7 mouse cellular contexts compared by ENCODE assay signal in genomic region chr9:117018741-117019163, GRCm38 (mm10).
DNase-seq lines count a peak whose midpoint lies in the region; ATAC-seq lines count a peak whose summit lies in the region.

No protein-coding gene starts in this region.

- H3K4me2 ChIP-seq in heart, embryonic 13.5 days: no peak overlapping the region
- H3K4me2 ChIP-seq in midbrain, embryonic 13.5 days (replicated peaks): no peak overlapping the region

- H3K9me3 ChIP-seq in heart, embryonic 13.5 days: no peaks in the 10 kb centered on the region
- no peaks in the 10 kb centered on the region for H3K9me3 ChIP-seq in midbrain, embryonic 13.5 days

- no peaks in the 10 kb centered on the region for H3K27me3 ChIP-seq in heart, embryonic 13.5 days (replicated peaks)
- H3K27me3 ChIP-seq in midbrain, embryonic 13.5 days: no peaks in the 10 kb centered on the region

- ATAC-seq in heart, embryonic 13.5 days (ENCODE audit: extremely low read depth, insufficient number of reproducible peaks, low FRiP score, low TSS enrichment): no peak
- ATAC-seq in midbrain, embryonic 13.5 days: no peak
- ATAC-seq in erythroblast, adult 5-6 weeks (replicated peaks; ENCODE audit: low FRiP score, poor library complexity, severe bottlenecking): no peak

- no peak overlapping the region for H3K4me3 ChIP-seq in heart, embryonic 13.5 days
- H3K4me3 ChIP-seq in midbrain, embryonic 13.5 days (replicated peaks): no peak overlapping the region

- DNase-seq in retina, postnatal 1 day: peak; percentile 43
- DNase-seq in retina, embryonic 14.5 days (ENCODE audit: low spot score): no peak
- DNase-seq in kidney, postnatal 25 days: peak; percentile 68 to 84
- DNase-seq in left cerebral cortex, adult 9 months (ENCODE audit: low spot score in 2 of 2): no peak

- no peaks in the 10 kb centered on the region; the same call in 1 of the 2 replicates for H3K36me3 ChIP-seq in heart, embryonic 13.5 days
- no peaks in the 10 kb centered on the region for H3K36me3 ChIP-seq in midbrain, embryonic 13.5 days

- H3K9ac ChIP-seq in heart, embryonic 13.5 days: no peak overlapping the region
- 0 out of 2 replicates have a peak overlapping the region, but pooled peaks have one; percentile 21 for H3K9ac ChIP-seq in midbrain, embryonic 13.5 days (replicated peaks)

- peaks cover 37% of the 10 kb centered on the region for H3K4me1 ChIP-seq in heart, embryonic 13.5 days
- H3K4me1 ChIP-seq in midbrain, embryonic 13.5 days (replicated peaks): peaks cover 13% of the 10 kb centered on the region

- WGBS in heart, embryonic 13.5 days: 42% methylated on average over 2 of the region's 2 CpGs
- WGBS in midbrain, embryonic 13.5 days: 25% methylated on average over 2 of the region's 2 CpGs

- H3K27ac ChIP-seq in heart, embryonic 13.5 days (replicated peaks): peak overlapping the region; percentile 50
- H3K27ac ChIP-seq in midbrain, embryonic 13.5 days: peak overlapping the region; percentile 37; the same call in 1 of the 2 replicates

Comparison
In these comparisons a context has a peak if more than half of its experiments do, and no peak if none do; other contexts are left out.
1. DNase-seq: peak in retina, postnatal 1 day (single experiment) and kidney, postnatal 25 days (2 of 2); none in retina, embryonic 14.5 days (single experiment) and left cerebral cortex, adult 9 months (0 of 2).